Comparison of ENCODE assay signal across 8 mouse cellular contexts in genomic region chr7:73208817-73209602, GRCm38 (mm10).
DNase-seq lines count a peak whose midpoint lies in the region; ATAC-seq and TF ChIP-seq lines count a peak whose summit lies in the region.
"Had no signal": no experiment of that assay in that cellular context is flagged by ENCODE, and none has a peak within 500 bp of the region (broad histone marks: within the 10 kb centered on the region; RNA-seq: fewer than 3 reads in every experiment).

No protein-coding gene starts in this region.

- H3K4me2 ChIP-seq in lung, embryonic 14.5 days = peak overlapping the region; percentile 25
- H3K4me2 ChIP-seq in hindbrain, embryonic 12.5 days (replicated peaks) = peak overlapping the region; percentile 15; the same call in 1 of the 2 replicates
- H3K4me2 ChIP-seq: liver, embryonic 15.5 days had no signal

- peaks cover 7% of the 10 kb centered on the region; the same call in 1 of the 2 replicates for H3K4me1 ChIP-seq in lung, embryonic 14.5 days (ENCODE audit: insufficient read depth)
- H3K4me1 ChIP-seq in hindbrain, embryonic 12.5 days = peaks cover 38% of the 10 kb centered on the region
- H3K4me1 ChIP-seq: liver, embryonic 15.5 days had no signal

- no peak for TF ChIP-seq CTCF in lung, embryonic 14.5 days (IDR thresholded peaks at IDR 0.05; ENCODE audit: low read depth)

- H3K9me3 ChIP-seq in lung, embryonic 14.5 days (ENCODE audit: low read depth, low read length) = no peaks in the 10 kb centered on the region
- H3K9me3 ChIP-seq in hindbrain, embryonic 12.5 days (replicated peaks) = peaks cover 8% of the 10 kb centered on the region
- H3K9me3 ChIP-seq: liver, embryonic 15.5 days had no signal

- no peak overlapping the region for H3K4me3 ChIP-seq in lung, embryonic 14.5 days (ENCODE audit: low read depth, low read length)
- H3K4me3 ChIP-seq in hindbrain, embryonic 12.5 days = no peak overlapping the region
- H3K4me3 ChIP-seq: liver, embryonic 15.5 days had no signal

- peak; percentile 54 for DNase-seq in lung, embryonic 14.5 days
- DNase-seq in lung, adult 18-20 months = no peak
- peak; percentile 50 for DNase-seq in embryo, embryonic 9.5 days (ENCODE audit: extremely low spot score)
- DNase-seq in retina, embryonic 14.5 days (ENCODE audit: low spot score) = peak; percentile 83
- no peak for DNase-seq in testis, postnatal 14 days (ENCODE audit: low spot score)

- no peaks in the 10 kb centered on the region for H3K36me3 ChIP-seq in lung, embryonic 14.5 days (ENCODE audit: insufficient read depth)
- H3K36me3 ChIP-seq in hindbrain, embryonic 12.5 days = no peaks in the 10 kb centered on the region
- H3K36me3 ChIP-seq: liver, embryonic 15.5 days had no signal

- peak; percentile 84 for ATAC-seq in lung, embryonic 14.5 days (ENCODE audit: insufficient read depth)
- ATAC-seq in hindbrain, embryonic 12.5 days (ENCODE audit: low FRiP score) = peak; percentile 92
- ATAC-seq in activated CD4-positive, CD25-positive, alpha-beta regulatory T cell, adult 4 months = no peak

- H3K27ac ChIP-seq in lung, embryonic 14.5 days (ENCODE audit: low read depth) = peak overlapping the region; percentile 63
- H3K27ac ChIP-seq in hindbrain, embryonic 12.5 days = peak overlapping the region; percentile 83
- H3K27ac ChIP-seq: liver, embryonic 15.5 days had no signal

- no peaks in the 10 kb centered on the region for H3K27me3 ChIP-seq in lung, embryonic 14.5 days (ENCODE audit: insufficient read depth, low read length)
- H3K27me3 ChIP-seq in hindbrain, embryonic 12.5 days = no peaks in the 10 kb centered on the region
- H3K27me3 ChIP-seq: liver, embryonic 15.5 days had no signal

- WGBS in lung, embryonic 14.5 days = 23% methylated on average over 18 of the region's 18 CpGs
- WGBS in hindbrain, embryonic 12.5 days = 19% methylated on average over 18 of the region's 18 CpGs

- H3K9ac ChIP-seq in lung, embryonic 14.5 days = peak overlapping the region; percentile 29
- H3K9ac ChIP-seq in hindbrain, embryonic 12.5 days = peak overlapping the region; percentile 41; the same call in 1 of the 2 replicates
- H3K9ac ChIP-seq: liver, embryonic 15.5 days had no signal

Comparison
In these comparisons a context has a peak if more than half of its experiments do, and no peak if none do; other contexts are left out.
1. DNase-seq: peak in lung, embryonic 14.5 days (single experiment), embryo, embryonic 9.5 days (single experiment) and retina, embryonic 14.5 days (single experiment); none in lung, adult 18-20 months (0 of 2) and testis, postnatal 14 days (single experiment).